Mouse (Mus musculus) embryonic facial prominence, embryonic 11.5 days (tissue): ENCODE results near the gene Gm43552. TPM values are rescaled to one million over a fixed set of nuclear protein-coding genes. Genes with fewer than 3 reads are reported as not detected.

ENCODE experiments used
- ATAC-seq: fragments of 200-750 bp; cut with Nextera tagmentation; replicated peaks from 2 replicates; pipeline ENCODE4 v1.8.0; 2017; ENCODE audit warnings: low read depth; ENCODE audit not compliant: insufficient number of reproducible peaks, low FRiP score, low TSS enrichment
- DNase-seq: peaks from one replicate; pipeline ENCODE4 v3.0.0-alpha.2; 2015; ENCODE audit warnings: low spot score
- H3K27ac ChIP-seq: fragments of 300-500 bp; sonication (generic); replicated peaks from 2 replicates; pipeline ENCODE4 v1.5.1; 2014; ENCODE audit warnings: mild to moderate bottlenecking, low read depth, low read length, control low read depth
- H3K27me3 ChIP-seq: fragments of 300-500 bp; sonication (generic); 2 replicates; pipeline ENCODE4 v1.6.1; 2014; ENCODE audit warnings: mild to moderate bottlenecking, low read length, moderate library complexity, mixed read lengths; ENCODE audit not compliant: control insufficient read depth, insufficient read depth
- H3K36me3 ChIP-seq: fragments of 300-500 bp; sonication (generic); replicated peaks from 2 replicates; pipeline ENCODE4 v1.6.1; 2014; ENCODE audit warnings: low read depth, mild to moderate bottlenecking, low read length, moderate library complexity, mixed read lengths; ENCODE audit not compliant: control insufficient read depth, insufficient read depth
- H3K4me1 ChIP-seq: fragments of 300-500 bp; sonication (generic); 2 replicates; pipeline ENCODE4 v1.6.1; 2014; ENCODE audit warnings: low read length, mixed read lengths; ENCODE audit not compliant: control insufficient read depth, insufficient read depth
- H3K4me2 ChIP-seq: fragments of 300-500 bp; sonication (generic); 2 replicates; pipeline ENCODE4 v1.6.1; 2014; ENCODE audit warnings: low read depth, mild to moderate bottlenecking, control low read depth, low read length, moderate library complexity
- H3K4me3 ChIP-seq: fragments of 300-500 bp; sonication (generic); 2 replicates; pipeline ENCODE4 v1.5.1; 2014; ENCODE audit warnings: low read depth, low read length, control low read depth
- H3K9ac ChIP-seq: fragments of 300-500 bp; sonication (generic); replicated peaks from 2 replicates; pipeline ENCODE4 v1.6.1; 2014; ENCODE audit warnings: mild to moderate bottlenecking, control low read depth, low read length
- H3K9me3 ChIP-seq: fragments of 300-500 bp; sonication (generic); replicated peaks from 2 replicates; pipeline ENCODE4 v1.6.1; 2016; ENCODE audit warnings: mild to moderate bottlenecking, low read length, inconsistent platforms, mixed read lengths; ENCODE audit not compliant: control insufficient read depth
- WGBS: fragments of 180-500 bp; shearing (Covaris S2); extraction: QIAGEN DNeasy Blood & Tissue Kit; methylation state at CpG from one replicate; pipeline ENCODE4 v1.1.7; 2014; 5-methylcytosine and 5-hydroxymethylcytosine counted together
- polyA plus RNA-seq: library from polyadenylated mRNA; unstranded; fragments of >200 nt; fragmentation: Nextera tagmentation; extraction: Ambion mirVana; gene quantifications from 2 replicates; pipeline ENCODE4 v1.2.1, GENCODE M21; 2014

Gm43552 gene
- polyA plus RNA-seq, 1 experiment from 2014 or later: not detected

- Histone ChIP-seq H3K4me1 (no peaks in the 10 kb centered on the region), H3K4me3 (no peak overlapping the region), H3K36me3 (peaks cover 2% of the 10 kb centered on the region), H3K9me3 (no peaks in the 10 kb centered on the region), H3K4me2 (no peak overlapping the region), H3K9ac (no peak overlapping the region), H3K27me3 (no peaks in the 10 kb centered on the region), H3K27ac (no peak overlapping the region)
- WGBS: 40% methylated on average over 12 of the region's 12 CpGs
- no peak for DNase-seq
- ATAC-seq: no peak
Observed at GRCm38 (mm10) chr5:65407989-65408388, 84.6 kb downstream of the Gm43552 start.

DNA sequence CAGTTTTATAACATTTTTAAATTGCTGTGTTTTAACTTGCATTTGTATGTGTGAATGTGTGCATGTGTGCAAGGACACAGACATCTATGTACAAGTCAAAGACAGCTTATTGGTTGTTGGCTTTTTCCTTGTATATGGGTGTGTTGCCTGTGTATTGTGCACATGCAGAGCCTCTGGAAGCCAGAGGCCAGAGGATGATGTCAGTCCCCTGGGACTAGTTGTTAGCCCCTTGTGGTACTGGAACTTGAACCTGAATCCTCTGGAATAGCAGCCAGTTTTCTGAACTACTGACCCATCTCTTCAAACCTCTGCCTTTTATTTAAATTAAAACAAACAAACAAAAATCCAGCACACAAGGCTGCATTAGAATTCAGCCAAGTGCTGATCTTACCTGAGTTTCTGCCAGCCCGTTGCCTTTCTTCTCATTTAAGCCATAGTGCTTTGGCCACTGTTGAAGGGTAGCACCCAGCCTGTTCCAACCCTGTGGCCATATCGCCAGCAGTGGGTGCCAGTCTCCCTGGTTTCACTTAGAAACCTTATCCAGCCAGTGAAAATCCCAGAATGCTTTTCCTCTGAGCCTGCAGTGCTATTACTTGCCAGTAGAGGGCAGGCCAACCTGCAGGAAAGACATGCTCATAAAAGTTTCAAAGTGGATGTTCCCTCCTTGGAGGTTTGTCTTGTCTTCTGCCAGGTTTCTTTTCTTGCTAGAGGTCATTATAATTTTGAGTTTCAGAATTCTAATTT is 91.2 kb downstream of the Gm43552 start:
- 0 out of 2 replicates have a peak, but pooled peaks have one; percentile 44 for ATAC-seq
- peak; percentile 81 for DNase-seq
- 28% methylated on average over 2 of the region's 2 CpGs for WGBS
- peaks cover 2% of the 10 kb centered on the region; the same call in 1 of the 2 replicates for H3K36me3 ChIP-seq
- no peaks in the 10 kb centered on the region for H3K4me1 ChIP-seq
- H3K4me2 ChIP-seq: no peak overlapping the region
- no peak overlapping the region for H3K27ac ChIP-seq
- no peaks in the 10 kb centered on the region for H3K27me3 ChIP-seq
- H3K9me3 ChIP-seq: no peaks in the 10 kb centered on the region
- no peak overlapping the region for H3K9ac ChIP-seq
- H3K4me3 ChIP-seq: no peak overlapping the region

- Histone ChIP-seq H3K36me3 (no peaks in the 10 kb centered on the region), H3K27me3 (no peaks in the 10 kb centered on the region), H3K4me1 (no peaks in the 10 kb centered on the region), H3K4me3 (no peak overlapping the region), H3K4me2 (no peak overlapping the region), H3K9ac (no peak overlapping the region), H3K9me3 (no peaks in the 10 kb centered on the region), H3K27ac (no peak overlapping the region)
- DNase-seq (no peak), ATAC-seq (no peak)
- 94% methylated on average over 7 of the region's 7 CpGs for WGBS
Observed at GRCm38 (mm10) chr5:65394425-65394824, 98.2 kb downstream of the Gm43552 start.

GRCm38 (mm10) chr5:65391753-65392152 is 100.9 kb downstream of the Gm43552 start:
- 0 out of 2 replicates have a peak overlapping the region, but pooled peaks have one; percentile 28 for H3K27ac ChIP-seq
- DNase-seq (peak; percentile 71), ATAC-seq (no peak; the same call in 1 of the 2 replicates)
- peaks cover 2% of the 10 kb centered on the region; the same call in 1 of the 2 replicates for H3K36me3 ChIP-seq
- no peaks in the 10 kb centered on the region for H3K9me3 ChIP-seq
- 2% methylated on average over 12 of the region's 12 CpGs for WGBS
- peak overlapping the region; percentile 70 for H3K9ac ChIP-seq
- H3K4me1 ChIP-seq: no peaks in the 10 kb centered on the region
- peak overlapping the region; percentile 72 for H3K4me2 ChIP-seq
- no peaks in the 10 kb centered on the region for H3K27me3 ChIP-seq
- H3K4me3 ChIP-seq: peak overlapping the region; percentile 91

- peak within 1 kb of the TSS; percentile 99 for H3K9ac ChIP-seq
- H3K9me3 ChIP-seq: no peaks in the 10 kb centered on the region
- H3K4me2 ChIP-seq: peak within 1 kb of the TSS; percentile 74
- peak; percentile 99 for DNase-seq
- no peaks in the 10 kb centered on the region for H3K27me3 ChIP-seq
- H3K36me3 ChIP-seq: peaks cover 2% of the 10 kb centered on the region; the same call in 1 of the 2 replicates
- H3K4me1 ChIP-seq: no peaks in the 10 kb centered on the region
- peak; percentile 95 for ATAC-seq
- peak within 1 kb of the TSS; percentile 91 for H3K4me3 ChIP-seq
- H3K27ac ChIP-seq: peak within 1 kb of the TSS; percentile 85
- under 1% methylated on average over 82 of the region's 83 CpGs for WGBS
Observed at GRCm38 (mm10) chr5:65390648-65391644, 101.7 kb downstream of the Gm43552 start, which contains the start of the genes Rpl9 and Lias. Rpl9 (minus strand) TSS chr5:65391444. Lias (plus strand) TSS chr5:65391497.

DNA sequence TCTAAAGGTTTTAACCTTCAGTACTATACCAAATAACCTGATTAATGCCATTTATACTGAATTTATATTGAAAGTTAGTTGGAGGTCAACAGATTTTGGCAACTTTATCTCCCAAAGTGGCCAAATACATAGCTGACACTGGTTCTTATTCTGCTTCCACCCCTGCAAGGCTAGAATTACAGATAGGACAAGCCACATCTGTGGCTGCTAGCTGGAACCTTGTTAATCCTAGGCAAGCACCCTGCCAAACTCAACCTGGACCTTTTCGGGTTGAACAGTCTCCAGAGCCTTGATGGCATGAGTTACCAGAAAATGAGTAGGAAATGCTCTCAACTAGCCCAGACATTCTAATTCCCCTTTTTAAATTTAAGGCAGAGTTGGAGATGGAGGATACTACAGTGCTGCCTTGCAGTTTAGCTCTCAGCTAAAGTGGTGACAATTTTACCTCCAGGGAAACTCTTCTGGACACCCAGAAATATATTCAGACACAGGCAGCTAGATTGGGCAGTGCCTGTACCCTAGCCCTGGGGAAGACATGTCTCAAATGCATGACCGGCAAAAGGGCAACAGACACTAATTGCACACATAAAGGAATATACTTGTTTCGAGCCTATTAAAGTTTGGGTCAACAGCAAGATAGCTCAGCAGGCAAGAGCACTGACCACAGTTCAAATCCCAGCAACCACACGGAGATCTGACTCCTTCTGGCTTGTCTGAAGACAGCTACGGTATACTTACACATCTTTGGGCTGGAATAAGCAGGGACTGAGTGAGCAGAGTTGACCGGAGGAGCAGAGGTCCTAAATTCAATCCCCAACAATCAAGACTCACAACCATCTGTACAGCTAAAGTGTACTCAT is 105.4 kb downstream of the Gm43552 start:
- no peaks in the 10 kb centered on the region for H3K9me3 ChIP-seq
- peaks cover 2% of the 10 kb centered on the region; the same call in 1 of the 2 replicates for H3K36me3 ChIP-seq
- DNase-seq: no peak
- H3K4me3 ChIP-seq: no peak overlapping the region
- H3K4me2 ChIP-seq: no peak overlapping the region
- 78% methylated on average over 6 of the region's 6 CpGs for WGBS
- H3K27ac ChIP-seq: no peak overlapping the region
- H3K27me3 ChIP-seq: no peaks in the 10 kb centered on the region
- no peak overlapping the region for H3K9ac ChIP-seq
- no peak for ATAC-seq
- H3K4me1 ChIP-seq: no peaks in the 10 kb centered on the region

GRCm38 (mm10) chr5:65385704-65386103 is 106.9 kb downstream of the Gm43552 start:
- DNase-seq: no peak
- Histone ChIP-seq H3K4me3 (no peak overlapping the region), H3K9me3 (no peaks in the 10 kb centered on the region), H3K27ac (no peak overlapping the region), H3K4me2 (no peak overlapping the region), H3K36me3 (peaks cover 2% of the 10 kb centered on the region; the same call in 1 of the 2 replicates), H3K27me3 (no peaks in the 10 kb centered on the region), H3K9ac (no peak overlapping the region), H3K4me1 (no peaks in the 10 kb centered on the region)
- no peak for ATAC-seq
- WGBS: 69% methylated on average over 2 of the region's 2 CpGs
